Mouse (Mus musculus) ovary, postnatal 14 days (tissue): ENCODE data around the gene Gm6034.
"Not testable (repeated sequence)": the region's sequence is repeated elsewhere in the genome, so short reads cannot be mapped to it uniquely, and the experiment has no call there.

ENCODE experiments used
- DNase-seq: peaks from one replicate; pipeline ENCODE4 v3.0.0; 2022; ENCODE audit warnings: low spot score

Gene Gm6034

DNA sequence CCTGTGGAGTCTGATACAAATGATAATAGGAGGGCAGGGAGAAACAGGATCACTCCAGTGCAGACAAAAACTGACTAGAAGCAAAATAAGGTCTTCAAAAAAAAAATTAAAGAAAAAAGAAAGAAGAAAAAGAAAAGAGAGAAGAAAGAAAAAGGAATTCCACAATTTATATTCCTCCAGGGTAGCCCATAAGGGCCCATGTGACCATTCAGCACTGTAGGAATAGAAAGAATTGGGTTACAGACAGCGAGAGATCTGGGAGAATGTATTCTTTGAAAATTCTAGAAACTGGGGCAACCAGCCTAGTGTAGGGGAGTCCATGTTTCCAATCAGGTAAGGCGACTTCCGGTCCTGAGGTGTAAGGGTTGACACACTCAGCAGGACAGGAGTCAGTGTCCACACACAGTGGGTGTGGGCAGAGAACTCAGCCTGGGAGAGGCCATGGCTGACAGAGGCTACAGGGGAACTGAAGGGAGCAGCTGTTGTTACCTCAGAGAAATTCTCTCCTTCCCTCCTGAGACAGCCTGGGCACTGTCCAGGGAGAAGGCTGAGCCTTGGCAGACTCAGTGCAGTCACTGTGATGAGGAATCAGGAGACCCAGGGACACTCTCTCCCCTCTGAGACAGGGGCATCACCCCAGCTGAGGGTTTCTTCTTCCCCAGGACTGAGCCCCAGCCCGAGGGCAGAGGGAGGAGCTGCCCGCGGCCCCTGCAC is 39.9 kb downstream of the Gm6034 start:
- not testable (repeated sequence) for DNase-seq

DNA sequence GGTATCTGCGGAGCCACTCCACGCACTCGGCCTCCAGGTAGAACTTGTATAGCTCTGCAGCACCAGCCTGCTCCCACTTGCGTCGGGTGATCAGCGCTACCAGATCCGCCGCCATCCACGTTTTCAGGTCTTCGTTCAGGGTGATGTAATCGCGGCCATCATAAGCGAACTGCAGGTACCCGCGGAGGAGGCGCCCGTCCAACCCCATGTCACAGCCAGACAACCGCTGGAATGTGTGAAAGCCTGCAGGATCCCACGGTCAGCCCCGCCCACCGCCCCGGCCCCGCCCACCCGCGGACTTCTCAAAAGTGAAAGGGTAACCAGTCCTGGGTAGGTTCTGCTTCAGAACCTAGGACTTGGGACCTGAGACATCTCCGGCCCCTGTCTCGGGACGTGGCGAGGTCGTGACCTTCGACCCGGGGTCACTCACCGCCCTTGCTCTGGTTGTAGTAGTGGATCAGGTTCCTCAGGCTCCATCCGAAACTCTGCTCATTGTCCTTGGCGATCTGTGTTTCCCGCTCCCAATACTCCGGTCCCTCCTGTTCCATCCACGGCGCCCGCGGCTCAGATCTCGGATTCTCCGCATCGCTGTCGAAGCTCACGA is 40.6 kb downstream of the Gm6034 start:
- DNase-seq: no peak

DNA sequence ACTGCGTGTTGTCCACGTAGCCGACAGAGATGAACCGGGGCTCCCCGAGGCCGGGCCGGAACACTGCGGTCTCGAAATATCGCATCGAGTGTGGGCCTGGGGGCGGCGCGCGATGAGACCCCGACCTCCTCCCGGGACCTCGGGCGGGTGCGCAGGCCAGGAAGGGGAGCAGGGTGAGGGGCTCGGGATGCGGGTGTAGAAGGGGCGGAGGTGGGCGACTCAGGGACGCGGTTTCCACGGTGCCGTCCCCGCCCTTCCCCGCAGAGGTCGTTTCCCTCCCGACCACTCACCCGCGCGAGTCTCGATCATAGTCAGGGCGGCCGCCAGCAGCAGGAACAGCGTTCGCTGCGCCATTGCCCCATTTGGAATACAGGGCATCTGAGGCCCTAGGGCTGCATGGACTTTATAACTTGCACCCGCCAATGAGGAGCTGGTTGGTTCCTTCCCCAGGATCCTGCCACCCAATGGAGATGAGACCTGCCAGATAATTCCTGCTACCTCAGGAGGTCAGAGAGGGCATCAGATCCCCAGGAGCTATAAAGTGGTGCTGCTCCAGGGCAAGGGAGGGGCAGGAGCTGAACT is 41.2 kb downstream of the Gm6034 start:
- DNase-seq: no peak

- not testable (repeated sequence) for DNase-seq
These were observed 43.2 kb downstream of the Gm6034 start for GRCm38 (mm10) chr17:36085976-36086375.

DNA sequence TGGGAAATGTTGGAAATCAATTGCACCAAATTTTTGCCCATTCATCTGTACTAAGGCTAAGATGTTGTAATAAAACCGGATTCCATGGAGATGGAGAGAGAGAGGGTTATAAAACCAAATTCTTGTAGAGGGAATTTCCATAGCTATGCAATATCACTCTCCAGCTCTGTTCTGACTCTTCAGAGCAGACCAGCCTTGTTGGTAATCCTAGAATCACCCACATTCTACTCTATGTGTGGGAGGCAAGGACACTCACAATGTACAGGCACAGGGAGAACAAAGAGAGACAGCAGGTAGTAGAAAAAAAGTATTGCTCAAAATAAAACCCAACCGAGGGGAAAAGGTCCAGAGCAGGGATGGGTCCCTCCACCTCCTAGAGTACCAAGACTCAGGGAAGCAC is 49.2 kb downstream of the Gm6034 start:
- not testable (repeated sequence) for DNase-seq

- not testable (repeated sequence) for DNase-seq
These were observed 49.8 kb downstream of the Gm6034 start for GRCm38 (mm10) chr17:36092520-36092919.

- DNase-seq: no peak
These were observed 51.2 kb downstream of the Gm6034 start for GRCm38 (mm10) chr17:36093936-36094335.

- DNase-seq: not testable (repeated sequence)
These were observed 56.8 kb downstream of the Gm6034 start for GRCm38 (mm10) chr17:36099603-36100002.

GRCm38 (mm10) chr17:36102091-36102490 is 59.3 kb downstream of the Gm6034 start:
- not testable (repeated sequence) for DNase-seq
